Mouse (Mus musculus) heart, embryonic 13.5 days (tissue): ENCODE data around the gene Vpreb2. TPM values are rescaled to one million over a fixed set of nuclear protein-coding genes. Genes with fewer than 3 reads are reported as not detected.
"Not testable (repeated sequence)": the region's sequence is repeated elsewhere in the genome, so short reads cannot be mapped to it uniquely, and the experiment has no call there.

ENCODE experiments used
- ATAC-seq: fragments of 200-750 bp; cut with Nextera tagmentation; 2 replicates; pipeline ENCODE4 v1.8.0; 2017; ENCODE audit warnings: moderate TSS enrichment; ENCODE audit not compliant: insufficient number of reproducible peaks, low FRiP score, low TSS enrichment; ENCODE audit errors: extremely low read depth
- H3K27ac ChIP-seq: fragments of 300-500 bp; sonication (generic); replicated peaks from 2 replicates; pipeline ENCODE4 v1.5.1; 2015; ENCODE audit warnings: moderate library complexity, mild to moderate bottlenecking, inconsistent platforms
- H3K27me3 ChIP-seq: fragments of 300-500 bp; sonication (generic); replicated peaks from 2 replicates; pipeline ENCODE4 v1.6.1; 2015; ENCODE audit warnings: mild to moderate bottlenecking, inconsistent platforms
- H3K36me3 ChIP-seq: fragments of 300-500 bp; sonication (generic); 2 replicates; pipeline ENCODE4 v1.6.1; 2015; ENCODE audit warnings: mild to moderate bottlenecking, inconsistent platforms
- H3K4me1 ChIP-seq: fragments of 300-500 bp; sonication (generic); 2 replicates; pipeline ENCODE4 v1.6.1; 2015; ENCODE audit warnings: inconsistent platforms
- H3K4me2 ChIP-seq: fragments of 300-500 bp; sonication (generic); 2 replicates; pipeline ENCODE4 v1.6.1; 2015; ENCODE audit warnings: inconsistent platforms, mild to moderate bottlenecking, moderate library complexity
- H3K4me3 ChIP-seq: fragments of 300-500 bp; sonication (generic); 2 replicates; pipeline ENCODE4 v1.5.1; 2015; ENCODE audit warnings: moderate library complexity, mild to moderate bottlenecking, inconsistent platforms
- H3K9ac ChIP-seq: fragments of 300-500 bp; sonication (generic); 2 replicates; pipeline ENCODE4 v1.6.1; 2015; ENCODE audit warnings: inconsistent platforms, mild to moderate bottlenecking, moderate library complexity
- H3K9me3 ChIP-seq: fragments of 300-500 bp; sonication (generic); 2 replicates; pipeline ENCODE4 v1.6.1; 2016; ENCODE audit warnings: inconsistent platforms
- WGBS: fragments of 180-500 bp; shearing (Covaris S2); methylation state at CpG from one replicate; pipeline ENCODE4 v1.1.7; 2015; ENCODE audit warnings: mixed read lengths; 5-methylcytosine and 5-hydroxymethylcytosine counted together
- polyA plus RNA-seq: library from polyadenylated mRNA; unstranded; fragments of >200 nt; fragmentation: Nextera tagmentation; extraction: Ambion mirVana; gene quantifications from 2 replicates; pipeline ENCODE4 v1.2.1, GENCODE M21; 2015

Vpreb2 gene
- polyA plus RNA-seq, 1 experiment from 2014 or later, result not detected

DNA sequence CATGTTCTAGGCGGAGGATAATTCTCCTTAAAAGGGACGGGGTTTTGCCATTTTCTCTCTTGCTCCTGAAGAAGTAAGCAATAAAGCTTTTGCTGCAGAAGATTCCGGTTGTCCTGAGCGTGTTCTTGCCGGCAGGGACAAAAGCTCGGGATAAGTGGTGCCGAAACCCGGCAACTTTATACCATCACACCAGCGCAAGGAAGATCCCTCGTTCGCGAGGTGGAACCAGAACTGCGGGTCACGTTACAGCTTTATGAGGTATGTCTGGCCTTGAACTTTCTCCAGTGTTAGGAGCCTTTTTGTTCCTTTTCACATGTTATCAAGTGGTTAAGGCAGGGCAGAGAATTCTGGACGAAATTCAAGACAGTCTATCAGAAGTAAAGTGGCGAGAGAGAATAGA lies 12.1 kb downstream of the Vpreb2 start:
- WGBS, result 93% methylated on average over 16 of the region's 16 CpGs
- H3K36me3 ChIP-seq, H3K4me2 ChIP-seq, H3K27me3 ChIP-seq, ATAC-seq, H3K27ac ChIP-seq, H3K4me3 ChIP-seq, H3K9ac ChIP-seq, H3K4me1 ChIP-seq: not testable (repeated sequence)
- H3K9me3 ChIP-seq, result peaks cover 44% of the 10 kb centered on the region

- ATAC-seq, result no peak
- Histone ChIP-seq H3K4me2 (no peak overlapping the region), H3K4me1 (no peaks in the 10 kb centered on the region), H3K36me3 (no peaks in the 10 kb centered on the region), H3K27ac (no peak overlapping the region), H3K4me3 (no peak overlapping the region), H3K27me3 (0 out of 2 replicates have a peak, but pooled peaks cover under 1% of the 10 kb centered on the region), H3K9ac (no peak overlapping the region), H3K9me3 (0 out of 2 replicates have a peak, but pooled peaks cover 9% of the 10 kb centered on the region)
- 78% methylated on average over 5 of the region's 5 CpGs for WGBS
Measured at GRCm38 (mm10) chr16:17999668-18000067, 19.4 kb downstream of the Vpreb2 start.

DNA sequence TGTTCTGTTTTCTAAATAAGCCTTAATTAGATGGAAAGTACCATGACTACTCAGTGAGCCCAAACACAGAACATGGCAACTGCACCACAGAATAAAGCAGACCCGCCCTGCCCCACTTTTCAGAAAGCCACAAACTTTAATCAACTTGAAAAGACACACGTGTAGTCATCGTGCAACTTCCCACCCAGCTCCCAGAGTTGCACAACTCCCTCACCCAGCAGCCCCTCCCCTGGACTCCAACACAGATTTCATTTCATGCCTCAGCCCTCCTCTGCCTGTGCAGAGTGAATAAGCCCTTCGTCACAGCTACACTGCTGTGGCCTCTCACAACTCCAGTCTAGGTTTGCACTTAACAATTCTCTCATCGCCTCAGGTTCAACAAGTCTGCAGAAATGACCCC lies 24.4 kb downstream of the Vpreb2 start:
- Histone ChIP-seq H3K9me3 (no peaks in the 10 kb centered on the region), H3K27me3 (0 out of 2 replicates have a peak, but pooled peaks cover 9% of the 10 kb centered on the region), H3K36me3 (no peaks in the 10 kb centered on the region), H3K9ac (no peak overlapping the region), H3K4me2 (no peak overlapping the region), H3K27ac (no peak overlapping the region), H3K4me1 (no peaks in the 10 kb centered on the region), H3K4me3 (no peak overlapping the region)
- 69% methylated on average over 5 of the region's 5 CpGs for WGBS
- no peak for ATAC-seq

GRCm38 (mm10) chr16:18007083-18007482 lies 26.9 kb downstream of the Vpreb2 start:
- Histone ChIP-seq H3K36me3 (no peaks in the 10 kb centered on the region), H3K9ac (no peak overlapping the region), H3K4me3 (no peak overlapping the region), H3K4me1 (no peaks in the 10 kb centered on the region), H3K27ac (no peak overlapping the region), H3K4me2 (no peak overlapping the region), H3K27me3 (0 out of 2 replicates have a peak, but pooled peaks cover 9% of the 10 kb centered on the region), H3K9me3 (no peaks in the 10 kb centered on the region)
- 35% methylated on average over 4 of the region's 4 CpGs for WGBS
- no peak for ATAC-seq

DNA sequence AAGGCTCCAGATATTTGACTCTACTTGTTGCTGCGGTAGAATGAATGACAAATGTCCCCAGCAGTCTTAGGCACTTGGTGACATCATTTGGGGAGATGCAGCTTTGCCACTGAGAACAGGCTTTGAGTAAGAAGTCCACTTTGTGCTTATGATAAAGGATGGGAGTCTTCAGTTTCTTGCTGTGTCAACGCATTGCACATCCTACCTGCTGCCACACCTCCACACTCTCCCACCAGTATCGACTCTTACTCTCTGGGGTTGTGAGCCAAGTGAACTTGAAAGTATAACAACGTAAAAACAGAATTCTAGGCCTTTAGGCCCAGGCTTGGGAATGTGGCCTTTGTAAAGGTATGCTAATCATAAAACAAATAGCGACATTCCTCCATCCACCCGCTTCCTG lies 30.9 kb downstream of the Vpreb2 start:
- no peak overlapping the region for H3K4me2 ChIP-seq
- no peak for ATAC-seq
- no peak overlapping the region for H3K27ac ChIP-seq
- H3K4me1 ChIP-seq, result no peaks in the 10 kb centered on the region
- no peaks in the 10 kb centered on the region for H3K9me3 ChIP-seq
- H3K36me3 ChIP-seq, result no peaks in the 10 kb centered on the region
- no peak overlapping the region for H3K9ac ChIP-seq
- 0 out of 2 replicates have a peak, but pooled peaks cover 3% of the 10 kb centered on the region for H3K27me3 ChIP-seq
- 66% methylated on average over 6 of the region's 6 CpGs for WGBS
- no peak overlapping the region for H3K4me3 ChIP-seq

- not testable (repeated sequence) for H3K27ac ChIP-seq, ATAC-seq, H3K27me3 ChIP-seq, H3K4me2 ChIP-seq, H3K36me3 ChIP-seq, H3K9me3 ChIP-seq, H3K9ac ChIP-seq, H3K4me3 ChIP-seq, H3K4me1 ChIP-seq
- WGBS, result 61% methylated on average over 4 of the region's 4 CpGs
Measured at GRCm38 (mm10) chr16:18016482-18016881, 36.3 kb downstream of the Vpreb2 start.

- Histone ChIP-seq H3K9ac (no peak overlapping the region), H3K4me1 (no peaks in the 10 kb centered on the region), H3K9me3 (no peaks in the 10 kb centered on the region), H3K27ac (no peak overlapping the region), H3K4me3 (no peak overlapping the region), H3K27me3 (0 out of 2 replicates have a peak, but pooled peaks cover 6% of the 10 kb centered on the region), H3K4me2 (no peak overlapping the region), H3K36me3 (no peaks in the 10 kb centered on the region)
- WGBS, result 61% methylated on average over 8 of the region's 8 CpGs
- ATAC-seq, result no peak
Measured at GRCm38 (mm10) chr16:18022780-18023557, 42.7 kb downstream of the Vpreb2 start.

GRCm38 (mm10) chr16:18027371-18027770 lies 47.1 kb downstream of the Vpreb2 start:
- Histone ChIP-seq H3K4me2 (no peak overlapping the region), H3K36me3 (no peaks in the 10 kb centered on the region), H3K4me3 (no peak overlapping the region), H3K27ac (no peak overlapping the region), H3K4me1 (no peaks in the 10 kb centered on the region), H3K9me3 (no peaks in the 10 kb centered on the region), H3K9ac (no peak overlapping the region), H3K27me3 (peaks cover 12% of the 10 kb centered on the region; the same call in 1 of the 2 replicates)
- WGBS, result 44% methylated on average over 2 of the region's 2 CpGs
- ATAC-seq, result no peak

Other genes with a start within 250 kb of the Vpreb2 start
- 32.0 and 33.3 TPM in 2 replicates for gene Med15, start 247.5 kb upstream of the Vpreb2 start, polyA plus RNA-seq
- gene Klhl22, start 220.8 kb upstream of the Vpreb2 start, polyA plus RNA-seq, result 40.6 and 43.9 TPM in 2 replicates
- 7.0 and 8.2 TPM in 2 replicates for gene Scarf2, start 183.1 kb upstream of the Vpreb2 start, polyA plus RNA-seq
- gene B830017H08Rik, start 147.3 kb upstream of the Vpreb2 start, polyA plus RNA-seq, result not detected in 2 replicates
- gene Car15, start 142.1 kb upstream of the Vpreb2 start, polyA plus RNA-seq, result 1.1 and 1.8 TPM in 2 replicates
- 0.12 and 0.14 TPM in 2 replicates for gene Gm20518, start 88.8 kb upstream of the Vpreb2 start, polyA plus RNA-seq
- gene Tssk1, start 86.2 kb upstream of the Vpreb2 start, polyA plus RNA-seq, result 0.04 TPM in 2 replicates
- 47.8 and 48.4 TPM in 2 replicates for gene Dgcr2, start 81.9 kb upstream of the Vpreb2 start, polyA plus RNA-seq
- not detected in 2 replicates for gene Tssk2, start 81.8 kb upstream of the Vpreb2 start, polyA plus RNA-seq
- gene Ess2, start 69.1 kb upstream of the Vpreb2 start, polyA plus RNA-seq, result 27.5 and 29.8 TPM in 2 replicates
- gene Gsc2, start 65.4 kb upstream of the Vpreb2 start, polyA plus RNA-seq, result not detected in 2 replicates
- 34.8 and 38.0 TPM in 2 replicates for gene Slc25a1, start 52.2 kb upstream of the Vpreb2 start, polyA plus RNA-seq
- gene Dgcr6, start 72.4 kb downstream of the Vpreb2 start, polyA plus RNA-seq, result 50.5 and 61.6 TPM in 2 replicates
- 6.8 and 8.0 TPM in 2 replicates for gene Prodh, start 109.8 kb downstream of the Vpreb2 start, polyA plus RNA-seq
- gene Rtn4r, start 147.2 kb downstream of the Vpreb2 start, polyA plus RNA-seq, result 0.46 and 0.72 TPM in 2 replicates
- not detected in 2 replicates for gene Ccdc188, start 237.5 kb downstream of the Vpreb2 start, polyA plus RNA-seq